Mouse (Mus musculus) testis, adult 2 months (tissue): ENCODE measurements around the gene Upp2.

Source experiments
- CTCF ChIP-seq: fragments of 200-500 bp; IDR thresholded peaks from 2 replicates; pipeline ENCODE4 v1.5.1; 2012; ENCODE audit warnings: low read depth, mild to moderate bottlenecking, inconsistent platforms, low read length, moderate library complexity; ENCODE audit not compliant: control insufficient read depth, insufficient read depth, insufficient replicate concordance
- POLR2A ChIP-seq: fragments of 200-500 bp; IDR thresholded peaks from 2 replicates; pipeline ENCODE4 v1.6.1; 2012; ENCODE audit warnings: low read depth, mild to moderate bottlenecking, inconsistent platforms, low read length, moderate library complexity; ENCODE audit not compliant: control insufficient read depth

DNA sequence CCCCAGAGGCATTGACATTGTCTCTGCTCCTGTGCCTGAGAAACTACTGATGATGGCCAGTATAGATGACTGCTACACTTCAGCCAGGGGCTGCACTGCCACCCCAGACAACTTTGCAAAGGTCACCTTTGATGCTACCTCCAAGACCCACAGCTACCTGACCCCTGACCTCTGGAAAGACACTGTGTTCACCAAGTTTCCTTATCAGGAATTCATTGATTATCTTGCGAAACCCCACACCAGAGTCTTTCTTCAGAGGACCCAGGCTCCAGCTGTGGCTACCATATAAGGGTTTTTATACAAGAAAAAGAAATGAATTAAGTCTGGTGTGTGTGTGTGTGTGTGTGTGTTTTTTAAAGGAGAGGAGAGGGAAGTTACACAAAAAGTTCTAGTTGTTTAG, 174.1 kb downstream of the Upp2 start:
- TF ChIP-seq CTCF (no peak), POLR2A (no peak)
